Mouse (Mus musculus) intestine, embryonic 16.5 days (tissue): ENCODE results near the gene Abca8a. TPM values are rescaled to one million over a fixed set of nuclear protein-coding genes. Genes with fewer than 3 reads are reported as not detected.
"Not testable (repeated sequence)": the region's sequence is repeated elsewhere in the genome, so short reads cannot be mapped to it uniquely, and the experiment has no call there.

Experiments used
- ATAC-seq: fragments of 200-750 bp; cut with Nextera tagmentation; 2 replicates; pipeline ENCODE4 v1.8.0; 2017; ENCODE audit warnings: moderate TSS enrichment, moderate library complexity
- H3K27ac ChIP-seq: fragments of 300-500 bp; sonication (generic); 2 replicates; pipeline ENCODE4 v1.5.1; 2014; ENCODE audit warnings: mild to moderate bottlenecking, low read length
- H3K27me3 ChIP-seq: fragments of 300-500 bp; sonication (generic); replicated peaks from 2 replicates; pipeline ENCODE4 v1.6.1; 2014; ENCODE audit warnings: low read length, control low read depth, mixed read lengths; ENCODE audit not compliant: control insufficient read depth, insufficient read depth
- H3K36me3 ChIP-seq: fragments of 300-500 bp; sonication (generic); 2 replicates; pipeline ENCODE4 v1.6.1; 2014; ENCODE audit warnings: low read length, control low read depth; ENCODE audit not compliant: control insufficient read depth, insufficient read depth
- H3K4me1 ChIP-seq: fragments of 300-500 bp; sonication (generic); 2 replicates; pipeline ENCODE4 v1.6.1; 2014; ENCODE audit warnings: low read length, control low read depth, mixed read lengths; ENCODE audit not compliant: control insufficient read depth, insufficient read depth
- H3K4me2 ChIP-seq: fragments of 300-500 bp; sonication (generic); 2 replicates; pipeline ENCODE4 v1.6.1; 2014; ENCODE audit warnings: low read depth, low read length, control low read depth
- H3K4me3 ChIP-seq: fragments of 300-500 bp; sonication (generic); 2 replicates; pipeline ENCODE4 v1.5.1; 2014; ENCODE audit warnings: mild to moderate bottlenecking, low read length
- H3K9ac ChIP-seq: fragments of 300-500 bp; sonication (generic); 2 replicates; pipeline ENCODE4 v1.6.1; 2014; ENCODE audit warnings: low read depth, low read length
- H3K9me3 ChIP-seq: fragments of 300-500 bp; sonication (generic); 2 replicates; pipeline ENCODE4 v1.6.1; 2016; ENCODE audit warnings: low read length, control low read depth; ENCODE audit not compliant: control insufficient read depth
- WGBS: fragments of 180-500 bp; shearing (Covaris S2); extraction: QIAGEN DNeasy Blood & Tissue Kit; methylation state at CpG from one replicate; pipeline ENCODE4 v1.1.7; 2014; 5-methylcytosine and 5-hydroxymethylcytosine counted together
- polyA plus RNA-seq: library from polyadenylated mRNA; unstranded; fragments of >200 nt; fragmentation: Nextera tagmentation; extraction: Ambion mirVana; gene quantifications from 2 replicates; pipeline ENCODE4 v1.2.1, GENCODE M21; 2015

The Abca8a gene
- polyA plus RNA-seq, 1 experiment from 2014 or later, result 0.67 TPM

GRCm38 (mm10) chr11:109994014-109994413 lies 101.8 kb downstream of the Abca8a start:
- no peak for ATAC-seq
- Histone ChIP-seq H3K36me3 (no peaks in the 10 kb centered on the region), H3K4me3 (no peak overlapping the region), H3K9me3 (no peaks in the 10 kb centered on the region), H3K4me2 (no peak overlapping the region), H3K27ac (no peak overlapping the region), H3K27me3 (no peaks in the 10 kb centered on the region), H3K4me1 (peaks cover 4% of the 10 kb centered on the region; the same call in 1 of the 2 replicates), H3K9ac (no peak overlapping the region)
- whole genome bisulfite sequencing, result 39% methylated on average over 6 of the region's 6 CpGs

GRCm38 (mm10) chr11:109991270-109991669 lies 104.5 kb downstream of the Abca8a start:
- no peak overlapping the region for H3K4me3 ChIP-seq
- no peak overlapping the region for H3K9ac ChIP-seq
- H3K27ac ChIP-seq, result no peak overlapping the region
- 78% methylated on average over 3 of the region's 3 CpGs for whole genome bisulfite sequencing
- no peaks in the 10 kb centered on the region for H3K27me3 ChIP-seq
- no peak overlapping the region for H3K4me2 ChIP-seq
- peaks cover 10% of the 10 kb centered on the region for H3K4me1 ChIP-seq
- no peak for ATAC-seq
- H3K9me3 ChIP-seq, result no peaks in the 10 kb centered on the region
- no peaks in the 10 kb centered on the region for H3K36me3 ChIP-seq

- Histone ChIP-seq H3K27me3 (no peaks in the 10 kb centered on the region), H3K4me1 (peaks cover 10% of the 10 kb centered on the region), H3K9me3 (no peaks in the 10 kb centered on the region), H3K36me3 (no peaks in the 10 kb centered on the region), H3K9ac (no peak overlapping the region), H3K4me3 (no peak overlapping the region), H3K27ac (no peak overlapping the region), H3K4me2 (no peak overlapping the region)
- 83% methylated on average over 2 of the region's 2 CpGs for WGBS
- ATAC-seq, result no peak
These were observed 105.5 kb downstream of the Abca8a start for GRCm38 (mm10) chr11:109990256-109990655.

GRCm38 (mm10) chr11:109988164-109988563 lies 107.6 kb downstream of the Abca8a start:
- Histone ChIP-seq H3K9me3 (no peaks in the 10 kb centered on the region), H3K36me3 (no peaks in the 10 kb centered on the region), H3K4me1 (peaks cover 6% of the 10 kb centered on the region), H3K27ac (no peak overlapping the region), H3K27me3 (no peaks in the 10 kb centered on the region), H3K9ac (no peak overlapping the region), H3K4me3 (no peak overlapping the region), H3K4me2 (no peak overlapping the region)
- WGBS, result 36% methylated on average over 1 of the region's 1 CpGs
- peak; percentile 58 for ATAC-seq

DNA sequence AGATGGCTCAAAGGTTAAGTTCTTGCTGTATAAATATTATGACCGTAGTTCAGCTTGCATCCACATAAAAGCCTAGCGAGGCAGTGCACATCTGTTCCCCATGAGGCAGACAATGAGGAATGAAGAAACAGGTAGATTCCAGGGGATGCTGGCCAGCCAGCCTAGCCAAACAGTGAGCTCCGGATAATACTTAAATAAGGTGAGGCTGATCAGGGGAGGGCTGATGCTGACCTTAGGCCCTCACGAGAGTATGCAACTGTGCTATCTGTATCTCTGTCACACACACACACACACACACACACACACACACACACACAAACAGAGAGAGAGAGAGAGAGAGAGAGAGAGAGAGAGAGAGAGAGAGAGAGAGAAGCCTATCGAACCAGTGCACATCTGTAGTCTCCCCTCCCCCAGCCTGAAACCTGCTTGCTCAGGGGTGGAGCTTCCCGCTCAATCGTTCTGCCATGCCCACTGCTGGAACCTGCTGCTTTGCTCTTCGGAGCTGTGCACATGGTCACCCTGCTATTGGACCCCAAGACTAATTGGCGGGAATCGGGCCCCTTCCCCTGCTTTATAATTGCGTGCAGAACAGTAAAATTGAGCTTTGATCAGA lies 108.2 kb downstream of the Abca8a start:
- not testable (repeated sequence) for H3K4me3 ChIP-seq, H3K4me2 ChIP-seq, H3K27me3 ChIP-seq, H3K36me3 ChIP-seq, H3K9me3 ChIP-seq, H3K9ac ChIP-seq, H3K4me1 ChIP-seq, H3K27ac ChIP-seq
- peak; percentile 70 for ATAC-seq
- WGBS, result 28% methylated on average over 11 of the region's 11 CpGs

GRCm38 (mm10) chr11:109981872-109982271 lies 113.9 kb downstream of the Abca8a start:
- no peak overlapping the region for H3K9ac ChIP-seq
- 95% methylated on average over 2 of the region's 2 CpGs for WGBS
- no peak for ATAC-seq
- H3K36me3 ChIP-seq, result no peaks in the 10 kb centered on the region
- no peaks in the 10 kb centered on the region for H3K9me3 ChIP-seq
- H3K4me1 ChIP-seq, result no peaks in the 10 kb centered on the region
- H3K27ac ChIP-seq, result no peak overlapping the region
- no peaks in the 10 kb centered on the region for H3K27me3 ChIP-seq
- no peak overlapping the region for H3K4me2 ChIP-seq
- H3K4me3 ChIP-seq, result no peak overlapping the region

Other genes starting within 250 kb of the Abca8a start
- gene Abca8b, start 100.1 kb downstream of the Abca8a start, polyA plus RNA-seq, result 0.53 and 0.84 TPM in 2 replicates
- 0.95 and 1.1 TPM in 2 replicates for gene Abca9, start 72.2 kb upstream of the Abca8a start, polyA plus RNA-seq
- 0.42 and 0.56 TPM in 2 replicates for gene Abca6, start 155.8 kb upstream of the Abca8a start, polyA plus RNA-seq
- 1.9 and 2.7 TPM in 2 replicates for gene Abca5, start 241.7 kb upstream of the Abca8a start, polyA plus RNA-seq